19 mouse cellular contexts compared by ENCODE assay signal in the genomic region with DNA sequence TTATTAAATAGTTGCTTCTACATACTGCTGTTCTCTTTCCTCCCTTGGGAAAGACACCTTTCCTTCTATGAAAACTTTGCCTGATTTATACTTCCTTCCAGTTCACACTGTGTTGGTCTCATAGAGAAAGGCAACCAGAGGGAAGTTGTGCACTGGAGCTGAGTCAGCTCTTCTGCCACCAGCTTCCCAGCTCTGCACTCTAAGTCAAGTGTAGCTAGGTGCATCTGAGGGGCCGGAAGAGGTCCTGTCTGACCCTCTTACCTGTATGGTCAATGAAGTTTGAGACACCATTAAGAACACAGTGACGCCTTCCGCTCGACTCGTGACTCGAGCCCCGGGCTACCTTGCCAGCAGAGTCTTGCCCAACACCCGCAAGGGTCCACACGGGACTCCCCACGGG.
DNase-seq lines count a peak whose midpoint lies in the region; ATAC-seq lines count a peak whose summit lies in the region.
"Had no signal": no experiment of that assay in that cellular context is flagged by ENCODE, and none has a peak within 500 bp of the region (broad histone marks: within the 10 kb centered on the region; RNA-seq: fewer than 3 reads in every experiment).

No protein-coding gene starts in this region.

- DNase-seq in ES-CJ7 (ENCODE audit: low read depth, low spot score) (peak; percentile 40), R1 (ENCODE audit: low read depth, low spot score) (peak; percentile 64)
- no peak for DNase-seq in frontal cortex, postnatal 25 days (ENCODE audit: low spot score in 2 of 2)
- no peak for DNase-seq in left cerebral cortex, adult 11 months (ENCODE audit: low spot score)
- DNase-seq: adrenal gland, adult 2 months; adrenal gland, postnatal 10 days; adrenal gland, postnatal 25 days; cerebellum, adult 11 months; cerebellum, adult 18-20 months; cerebellum, adult 8-10 months; cerebellum, adult 9-11 months; cerebellum, postnatal 14 days; cerebellum, postnatal 36 days; embryo, embryonic 11 days had no signal

- no peak for ATAC-seq in frontal cortex, adult (ENCODE audit: low TSS enrichment)
- ATAC-seq: activated CD4-positive, CD25-positive, alpha-beta regulatory T cell, adult 4 months; forebrain, embryonic 14.5 days; forebrain, embryonic 16.5 days; Patski had no signal

Comparison
In these comparisons a context has a peak if more than half of its experiments do, and no peak if none do; other contexts are left out.
1. DNase-seq: peak in ES-CJ7 (single experiment) and R1 (single experiment); none in frontal cortex, postnatal 25 days (0 of 2) and left cerebral cortex, adult 11 months (single experiment).